Mouse (Mus musculus): Measurements from ENCODE around the gene Gm3336.

Gene Gm3336

GRCm38 (mm10) chr8:70747211-70747890 lies 29.0 kb downstream of the Gm3336 start:
- no peak for DNase-seq (ENCODE audit: low spot score in 2 of 2)

DNA sequence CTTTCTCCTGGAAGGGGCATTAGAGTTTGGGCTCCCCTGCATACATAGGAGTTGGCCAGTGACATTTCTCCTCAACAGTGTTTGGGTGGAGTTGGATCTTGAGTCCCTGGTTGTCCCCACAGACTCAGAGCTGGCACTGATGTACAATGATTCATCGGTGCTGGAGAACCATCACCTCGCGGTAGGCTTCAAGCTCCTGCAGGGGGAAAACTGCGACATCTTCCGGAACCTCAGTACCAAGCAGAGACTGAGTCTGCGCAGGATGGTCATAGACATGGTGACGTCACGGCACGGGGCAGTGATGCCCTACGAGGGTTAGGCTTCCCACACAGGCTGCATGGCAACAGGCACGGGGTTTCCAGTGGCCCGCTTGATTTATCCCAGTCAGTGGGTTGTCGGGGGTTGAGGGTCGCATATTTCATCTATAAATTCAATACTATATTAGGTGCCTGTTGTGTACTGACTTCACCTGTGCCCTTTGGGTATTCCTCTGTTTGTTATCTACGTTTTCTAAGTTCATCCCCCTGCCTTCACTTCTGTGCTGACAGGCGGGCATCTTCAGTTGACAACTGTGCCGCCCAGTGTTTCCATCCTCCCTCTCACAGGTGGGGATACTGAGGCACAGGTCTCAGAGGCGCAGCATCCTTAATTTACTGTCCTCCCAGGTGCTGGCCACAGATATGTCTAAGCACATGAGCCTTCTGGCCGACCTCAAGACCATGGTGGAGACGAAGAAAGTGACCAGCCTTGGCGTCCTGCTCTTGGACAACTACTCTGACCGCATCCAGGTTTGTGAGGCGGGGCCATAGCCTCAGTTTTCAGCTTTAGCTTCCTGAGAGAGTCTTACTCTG lies 30.1 kb downstream of the Gm3336 start:
- no peak for DNase-seq (ENCODE audit: low spot score in 2 of 2)

GRCm38 (mm10) chr8:70749097-70749674 lies 30.8 kb downstream of the Gm3336 start:
- DNase-seq (ENCODE audit: low spot score in 2 of 2), result no peak

DNA sequence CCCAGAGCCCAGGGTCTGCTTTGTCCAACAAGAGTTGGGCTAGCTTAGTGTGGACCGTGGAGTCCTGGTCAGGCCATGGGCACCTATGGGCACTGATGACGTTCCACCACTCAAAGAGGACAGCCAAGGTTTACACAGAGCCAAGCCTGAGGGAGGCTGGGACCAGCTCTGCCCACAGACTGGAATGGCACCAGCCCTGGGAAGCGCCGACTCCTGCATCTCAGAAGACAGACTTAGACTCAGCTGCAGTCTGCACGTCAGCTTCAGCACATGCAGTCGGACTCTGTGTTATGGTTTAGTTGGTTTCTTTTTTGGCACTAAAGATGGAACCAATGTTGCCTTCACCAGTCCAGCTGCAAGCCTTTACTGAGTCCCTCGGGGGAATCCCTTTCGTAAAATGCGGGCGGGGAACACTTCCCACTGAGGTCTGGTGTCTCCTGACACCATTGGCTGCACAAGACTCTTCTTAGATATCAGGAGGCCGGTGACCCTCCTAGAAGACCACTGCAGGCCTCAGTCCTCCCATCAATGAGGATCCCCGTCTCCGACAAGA lies 31.9 kb downstream of the Gm3336 start:
- no peak for DNase-seq (ENCODE audit: low spot score in 2 of 2)

- peak; percentile 66 to 75 for DNase-seq (ENCODE audit: low spot score in 2 of 2)
Measured at GRCm38 (mm10) chr8:70752000-70752764, 33.8 kb downstream of the Gm3336 start.

DNA sequence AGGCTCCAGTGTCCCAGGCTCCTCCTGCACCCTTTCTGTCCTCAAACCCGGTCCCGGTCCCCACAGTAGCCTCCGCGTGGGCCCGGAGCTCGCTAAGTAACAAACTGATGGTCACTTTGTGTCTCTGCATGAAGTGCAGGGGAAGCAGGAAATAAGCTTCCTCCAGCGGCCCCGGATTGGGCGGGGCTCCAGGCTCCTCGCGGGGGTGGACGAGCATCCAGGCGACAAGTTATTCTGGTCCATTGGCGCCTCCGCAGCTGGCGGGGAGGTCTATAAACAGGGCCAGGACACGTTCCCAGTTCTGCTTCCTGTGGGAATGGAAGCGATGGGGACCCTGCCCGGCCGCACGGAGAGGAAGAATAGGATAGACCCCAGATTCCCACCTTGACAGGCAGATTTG lies 34.8 kb downstream of the Gm3336 start:
- peak; percentile 68 to 82 for DNase-seq (ENCODE audit: low spot score in 2 of 2)

- DNase-seq (ENCODE audit: low spot score in 2 of 2), result peak; percentile 91 to 94
Measured at GRCm38 (mm10) chr8:70754043-70754870, 35.9 kb downstream of the Gm3336 start, which contains the start of gene Rab3a. TSS of gene Rab3a (plus strand) at chr8:70754679.

DNA sequence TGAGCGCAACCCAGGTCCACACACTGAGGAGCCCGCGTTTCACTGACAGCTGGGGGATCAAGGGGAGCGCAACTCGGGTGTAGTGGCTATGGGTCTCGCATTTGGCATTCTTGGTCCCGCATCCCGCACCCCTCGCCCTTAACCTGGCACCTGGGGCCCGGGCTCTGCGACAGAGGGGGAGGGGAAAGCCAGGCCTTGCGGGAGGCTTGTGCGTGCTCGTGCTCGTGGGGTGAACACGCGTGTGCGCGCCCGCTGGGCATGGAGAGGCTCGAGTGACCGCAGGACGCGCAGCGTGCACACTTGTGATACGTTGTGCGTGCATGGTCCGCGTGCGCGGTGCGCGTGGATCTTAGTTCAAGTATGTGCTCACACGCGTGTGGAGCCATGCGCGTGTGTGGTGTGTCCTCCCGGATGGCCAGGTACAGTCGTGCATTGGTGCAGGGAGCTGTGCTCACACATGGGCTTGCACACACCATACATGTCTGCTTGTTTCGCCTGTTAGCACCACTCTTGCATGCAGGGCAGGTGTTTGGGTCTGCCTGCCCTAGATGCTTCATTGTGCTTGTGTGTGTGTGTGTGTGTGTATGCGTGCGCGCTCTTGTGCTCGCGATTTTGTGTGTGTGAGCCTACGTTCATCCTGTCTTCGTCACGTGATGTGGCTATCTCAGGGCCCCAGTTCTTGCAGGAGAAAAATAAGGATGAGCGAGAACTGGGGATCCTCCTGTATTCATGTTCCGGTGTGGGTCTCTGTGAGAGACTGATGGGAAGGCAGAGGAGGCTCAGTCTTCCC lies 36.7 kb downstream of the Gm3336 start:
- DNase-seq (ENCODE audit: low spot score in 2 of 2), result peak; percentile 63 to 71

- peak in 1 of 2 experiments; percentile 7 for DNase-seq (ENCODE audit: low spot score in 2 of 2)
Measured at GRCm38 (mm10) chr8:70755661-70756475, 37.5 kb downstream of the Gm3336 start.

DNA sequence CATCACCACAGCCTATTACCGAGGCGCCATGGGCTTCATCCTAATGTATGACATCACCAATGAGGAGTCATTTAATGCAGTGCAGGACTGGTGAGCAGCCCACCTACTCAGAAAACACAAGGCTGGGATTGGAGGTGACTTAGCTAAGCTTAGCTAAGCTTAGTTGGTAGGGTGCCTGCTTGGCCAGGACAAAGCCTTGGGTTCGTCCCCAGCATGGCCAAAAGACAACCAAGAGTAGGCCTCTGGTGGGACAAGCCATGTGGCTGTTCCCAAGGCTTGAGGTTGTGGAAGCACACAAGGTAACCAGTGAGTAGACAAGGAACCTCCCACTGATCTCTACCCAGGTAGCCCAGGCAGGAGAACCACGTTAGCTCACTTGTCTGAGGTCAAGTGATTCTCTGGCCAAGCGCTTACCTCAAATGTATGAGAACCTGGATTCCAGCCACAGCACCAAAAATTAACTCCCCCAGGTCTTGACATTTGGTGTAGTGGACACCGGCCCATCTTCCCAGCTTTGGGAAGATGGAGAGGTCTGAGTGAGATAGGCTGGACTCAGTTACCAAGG lies 38.2 kb downstream of the Gm3336 start:
- DNase-seq (ENCODE audit: low spot score in 2 of 2), result peak in 1 of 2 experiments; percentile 7

- peak in 1 of 2 experiments; percentile 28 for DNase-seq (ENCODE audit: low spot score in 2 of 2)
Measured at GRCm38 (mm10) chr8:70757523-70758307, 39.4 kb downstream of the Gm3336 start.

GRCm38 (mm10) chr8:70758308-70758615 lies 39.9 kb downstream of the Gm3336 start:
- DNase-seq (ENCODE audit: low spot score in 2 of 2), result peak in 1 of 2 experiments; percentile 7

DNA sequence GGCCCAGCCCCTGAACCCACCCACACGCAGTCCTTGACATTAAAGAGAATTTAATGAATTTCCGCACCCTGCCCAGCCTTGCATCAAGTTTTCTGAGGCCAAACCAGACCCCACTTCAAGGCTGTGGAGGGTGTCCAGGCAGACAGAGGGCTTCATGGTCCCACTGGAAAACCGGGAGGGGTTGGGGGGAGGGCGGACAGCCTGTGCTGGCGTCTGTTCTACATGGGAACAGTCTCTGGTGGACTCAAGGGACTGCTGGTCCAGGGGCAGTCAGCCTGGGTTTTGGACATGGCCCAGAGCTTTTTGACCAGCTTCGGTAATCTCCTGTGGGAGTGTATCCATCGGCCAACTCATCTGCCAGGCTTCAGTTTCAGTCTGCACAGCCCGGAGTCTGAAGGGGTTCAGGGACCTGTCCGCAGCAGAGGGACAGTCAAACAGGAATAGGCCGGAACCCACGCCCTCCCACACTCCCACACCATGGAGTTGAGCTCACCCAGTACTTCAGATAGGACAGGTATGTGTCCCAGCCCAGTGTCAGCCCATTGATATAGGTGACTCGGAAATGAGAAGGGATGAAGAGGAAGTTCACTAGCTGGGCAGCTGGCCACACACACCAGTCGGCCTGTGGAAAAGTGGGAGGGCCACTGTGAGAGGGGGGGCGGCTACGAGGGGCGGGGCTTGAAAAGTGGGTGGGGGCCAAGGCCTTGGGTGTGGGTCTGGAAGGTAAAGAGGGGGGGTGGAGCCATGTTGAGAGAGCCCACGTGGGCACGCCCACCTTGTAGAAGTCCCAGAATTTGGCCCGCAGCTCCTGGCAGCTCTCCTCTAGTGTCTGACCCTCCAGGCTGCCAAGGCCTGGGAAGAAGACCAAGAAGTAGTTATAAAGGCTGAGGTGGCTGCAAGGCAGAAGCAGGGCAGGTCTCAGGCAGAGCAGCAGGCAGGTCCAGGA lies 40.5 kb downstream of the Gm3336 start:
- no peak for DNase-seq (ENCODE audit: low spot score in 2 of 2)

GRCm38 (mm10) chr8:70760350-70760749 lies 42.0 kb downstream of the Gm3336 start:
- no peak for DNase-seq (ENCODE audit: low spot score in 2 of 2)

DNA sequence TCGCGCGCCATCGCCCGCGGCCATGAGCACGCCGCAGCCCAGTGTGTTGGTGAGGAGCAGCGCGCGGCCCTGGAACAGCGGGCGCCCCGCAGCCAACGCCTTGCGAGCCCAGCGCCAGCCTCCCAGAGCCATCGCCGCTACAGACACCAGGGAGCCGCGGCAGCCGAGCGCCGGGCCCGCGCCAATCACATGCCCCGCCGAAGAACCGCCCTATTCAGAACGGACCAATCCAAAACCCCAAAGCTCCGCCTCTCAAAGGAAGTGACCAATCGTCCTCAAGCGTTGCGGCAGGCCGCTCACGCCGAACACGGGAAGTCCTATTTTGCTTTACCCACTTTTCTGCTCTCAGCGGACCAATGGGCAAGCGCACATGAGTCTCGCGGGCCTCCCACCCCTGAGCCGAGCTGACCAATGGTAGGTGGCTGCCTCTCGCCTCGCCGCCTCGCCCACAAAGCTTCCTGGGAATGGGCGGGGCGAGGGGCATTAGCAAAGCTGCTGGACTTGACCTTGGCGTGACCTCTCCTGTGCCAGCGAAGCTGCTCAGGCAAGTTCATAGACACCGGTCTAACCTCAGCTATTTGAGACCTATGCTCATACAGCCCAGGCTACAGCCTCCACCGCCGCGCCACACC lies 42.5 kb downstream of the Gm3336 start, which contains the start of gene Mpv17l2:
Gene Mpv17l2, minus strand, starts transcription at position 172 of the 632 bp plus-strand sequence.
- peak; percentile 82 to 90 for DNase-seq (ENCODE audit: low spot score in 2 of 2)

GRCm38 (mm10) chr8:70762118-70762517 lies 43.8 kb downstream of the Gm3336 start:
- DNase-seq (ENCODE audit: low spot score in 2 of 2), result no peak
